Mouse (Mus musculus) layer of hippocampus, adult 18-20 months (tissue): ENCODE measurements around the gene Vmn1r85. TPM values are rescaled to one million over a fixed set of nuclear protein-coding genes. Genes with fewer than 3 reads are reported as not detected.
A peak's percentile ranks its signal among the peaks of the same experiment; 100 is the strongest.

ENCODE experiments used
- DNase-seq, 2 experiments: peaks; one replicate each; pipeline ENCODE4 v3.0.0; 2022; ENCODE audit warnings: low spot score in 2 of 2
- total RNA-seq, 2 experiments: library from RNA; stranded (reverse); gene quantifications; 2 replicates each; pipeline ENCODE4 v1.2.3; 2021

The Vmn1r85 gene
- total RNA-seq, 2 experiments from 2014 or later, result not detected

GRCm38 (mm10) chr7:13038621-13039169 is 56.3 kb downstream of the Vmn1r85 start:
- no peak for DNase-seq

- DNase-seq, result peak; percentile 99 to 100
Measured at GRCm38 (mm10) chr7:13037901-13038555, 56.9 kb downstream of the Vmn1r85 start, which contains the start of gene Ube2m. TSS of gene Ube2m (minus strand) at chr7:13038275.

GRCm38 (mm10) chr7:13037366-13037765 is 57.6 kb downstream of the Vmn1r85 start:
- DNase-seq, result no peak

- DNase-seq, result no peak
Measured at GRCm38 (mm10) chr7:13036806-13037205, 58.2 kb downstream of the Vmn1r85 start.

GRCm38 (mm10) chr7:13035211-13035855 is 59.6 kb downstream of the Vmn1r85 start:
- DNase-seq, result no peak

GRCm38 (mm10) chr7:13034148-13034977 is 60.6 kb downstream of the Vmn1r85 start, which contains the start of gene Chmp2a:
TSS of gene Chmp2a (minus strand) at chr7:13034807.
- DNase-seq, result peak; percentile 98

GRCm38 (mm10) chr7:13033451-13034147 is 61.4 kb downstream of the Vmn1r85 start:
- DNase-seq, result no peak

Other genes with a start within 250 kb of the Vmn1r85 start
- 1 to 10 TPM; 7.1 to 7.3 TPM for gene Zfp128, start 214.0 kb downstream of the Vmn1r85 start, total RNA-seq
- gene Zscan22, start 197.4 kb downstream of the Vmn1r85 start, total RNA-seq, result 10 to 100 TPM; 15.9 to 17.4 TPM
- 100 to 1,000 TPM; 427 to 466 TPM for gene Rps5, start 172.9 kb downstream of the Vmn1r85 start, total RNA-seq
- gene Rnf225, start 167.8 kb downstream of the Vmn1r85 start, total RNA-seq, result under 1 TPM; 0.71 to 0.97 TPM
- 10 to 100 TPM; 10.1 to 12.7 TPM for gene Zfp324, start 129.3 kb downstream of the Vmn1r85 start, total RNA-seq
- 1 to 10 TPM; 8.1 to 8.6 TPM for gene Zfp446, start 117.3 kb downstream of the Vmn1r85 start, total RNA-seq
- gene Slc27a5, start 97.0 kb downstream of the Vmn1r85 start, total RNA-seq, result under 1 TPM in 1 of 2 experiments, not detected in 1; 0.57 TPM
- 100 to 1,000 TPM; 216 to 246 TPM for gene Trim28, start 96.1 kb downstream of the Vmn1r85 start, total RNA-seq
- gene Zbtb45, start 85.1 kb downstream of the Vmn1r85 start, total RNA-seq, result 10 to 100 TPM; 33.2 to 34.3 TPM
- gene Chmp2a, start 60.4 kb downstream of the Vmn1r85 start, total RNA-seq, result 100 to 1,000 TPM; 146 to 159 TPM
- 100 to 1,000 TPM; 196 to 202 TPM for gene Ube2m, start 56.9 kb downstream of the Vmn1r85 start, total RNA-seq
- 10 to 100 TPM; 11.9 to 13.1 TPM for gene Mzf1, start 40.4 kb downstream of the Vmn1r85 start, total RNA-seq
- not detected for gene Vmn1r86, start 24.7 kb upstream of the Vmn1r85 start, total RNA-seq
- not detected for gene Vmn1r87, start 45.0 kb upstream of the Vmn1r85 start, total RNA-seq
- under 1 TPM; 0.18 to 0.22 TPM for gene Vmn1r88, start 64.4 kb upstream of the Vmn1r85 start, total RNA-seq
- not detected for gene Vmn1r89, start 117.8 kb upstream of the Vmn1r85 start, total RNA-seq
- 1 to 10 TPM; 6.0 to 7.4 TPM for gene Lig1, start 182.1 kb upstream of the Vmn1r85 start, total RNA-seq
- gene Zswim9, start 183.5 kb upstream of the Vmn1r85 start, total RNA-seq, result 10 to 100 TPM; 15.4 to 16.7 TPM
- gene Pla2g4c, start 229.5 kb upstream of the Vmn1r85 start, total RNA-seq, result under 1 TPM in 1 of 2 experiments, not detected in 1; 0.20 TPM